Mouse (Mus musculus): ENCODE results near the gene Bpifc. TPM values are rescaled to one million over a fixed set of nuclear protein-coding genes. Genes with fewer than 3 reads are reported as not detected.

The Bpifc gene
- polyA plus RNA-seq, 1 experiment from 2014 or later, result 0.14 TPM

DNA sequence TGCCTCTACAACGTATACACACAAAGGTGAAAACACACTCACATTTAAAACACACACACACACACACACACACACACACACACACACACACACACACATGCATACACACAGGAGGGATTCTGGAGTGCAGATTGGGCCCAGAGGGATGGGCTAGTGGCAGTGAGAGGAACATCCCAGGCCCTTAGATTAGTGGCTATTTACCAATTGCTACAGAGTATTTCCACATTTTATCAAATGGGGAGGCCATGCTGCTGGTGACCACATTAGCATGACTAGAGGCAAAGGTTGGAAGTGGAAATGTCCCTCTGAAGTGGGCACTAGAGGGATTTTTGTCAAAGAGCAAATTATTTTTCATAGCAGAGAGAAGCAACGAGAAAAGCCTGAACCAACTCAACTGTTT lies 2.0 kb downstream of the Bpifc start:
- WGBS, result 74% methylated on average over 2 of the region's 2 CpGs
- H3K9ac ChIP-seq (replicated peaks; ENCODE audit: low read depth), result no peak overlapping the region
- H3K27me3 ChIP-seq (replicated peaks; ENCODE audit: insufficient read depth, low read length), result no peaks in the 10 kb centered on the region
- no peaks in the 10 kb centered on the region for H3K36me3 ChIP-seq (ENCODE audit: insufficient read depth, low read length)
- no peak overlapping the region for H3K4me3 ChIP-seq (ENCODE audit: low read depth, low read length)
- H3K27ac ChIP-seq (ENCODE audit: low read length), result no peak overlapping the region
- TF ChIP-seq CTCF (IDR thresholded peaks at IDR 0.05), result no peak
- TF ChIP-seq EP300 (IDR thresholded peaks at IDR 0.05), result no peak
- no peaks in the 10 kb centered on the region for H3K4me1 ChIP-seq (ENCODE audit: insufficient read depth, low read depth, low read length)
- H3K4me2 ChIP-seq (replicated peaks; ENCODE audit: low read depth, low read length), result no peak overlapping the region
- DNase-seq (ENCODE audit: low spot score) (no peak), ATAC-seq (no peak)
- no peaks in the 10 kb centered on the region for H3K9me3 ChIP-seq (ENCODE audit: low read length)

DNA sequence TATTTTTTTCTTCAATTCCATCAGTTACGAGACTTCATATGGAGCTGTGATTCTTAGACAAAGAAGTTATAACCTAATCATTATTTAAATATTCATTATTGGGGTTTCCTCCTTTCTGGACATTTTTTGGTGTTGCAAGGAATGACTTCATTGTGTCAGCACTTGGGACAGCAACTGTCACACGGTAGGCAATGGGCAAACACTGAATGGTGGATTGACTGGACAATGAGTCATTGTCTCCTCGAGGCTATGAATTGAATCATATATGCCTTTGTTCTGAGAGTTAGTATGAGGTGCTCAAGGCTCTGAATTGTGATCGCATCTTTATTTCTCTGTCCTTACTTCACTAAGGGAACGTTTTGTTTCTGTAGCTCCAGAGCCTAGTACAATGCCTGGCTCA lies 5.2 kb downstream of the Bpifc start:
- 71% methylated on average over 5 of the region's 5 CpGs for WGBS
- no peaks in the 10 kb centered on the region for H3K4me1 ChIP-seq (ENCODE audit: insufficient read depth, low read depth, low read length)
- no peak overlapping the region for H3K4me2 ChIP-seq (replicated peaks; ENCODE audit: low read depth, low read length)
- no peak overlapping the region for H3K9ac ChIP-seq (replicated peaks; ENCODE audit: low read depth)
- H3K36me3 ChIP-seq (ENCODE audit: insufficient read depth, low read length), result no peaks in the 10 kb centered on the region
- TF ChIP-seq CTCF (IDR thresholded peaks at IDR 0.05) (no peak), EP300 (IDR thresholded peaks at IDR 0.05) (no peak)
- H3K4me3 ChIP-seq (ENCODE audit: low read depth, low read length), result no peak overlapping the region
- ATAC-seq (no peak), DNase-seq (ENCODE audit: low spot score) (no peak)
- no peaks in the 10 kb centered on the region for H3K27me3 ChIP-seq (replicated peaks; ENCODE audit: insufficient read depth, low read length)
- no peak overlapping the region for H3K27ac ChIP-seq (ENCODE audit: low read length)
- no peaks in the 10 kb centered on the region for H3K9me3 ChIP-seq (ENCODE audit: low read length)

DNA sequence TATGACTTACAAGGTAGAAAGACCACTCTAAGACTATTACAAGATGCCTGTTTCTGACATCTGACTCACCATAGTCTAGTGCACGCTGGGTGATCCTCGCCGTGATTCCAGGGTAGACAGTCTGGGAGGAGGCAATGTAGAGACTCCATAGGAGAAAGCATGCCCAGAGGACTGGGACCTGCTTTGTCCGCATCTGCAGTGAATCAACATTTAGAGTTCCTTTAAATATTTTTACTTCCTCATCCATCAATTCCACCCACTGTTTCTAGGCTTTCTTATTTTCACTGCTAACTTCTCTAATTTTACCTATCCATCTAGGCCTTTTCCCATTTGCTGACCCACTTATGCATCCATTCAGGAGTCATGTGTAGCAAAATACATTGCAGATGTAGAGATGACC lies 11.2 kb downstream of the Bpifc start:
- no peak overlapping the region for H3K4me3 ChIP-seq (ENCODE audit: low read depth, low read length)
- H3K27ac ChIP-seq (ENCODE audit: low read length), result no peak overlapping the region
- H3K4me1 ChIP-seq (ENCODE audit: insufficient read depth, low read depth, low read length), result no peaks in the 10 kb centered on the region
- H3K9ac ChIP-seq (replicated peaks; ENCODE audit: low read depth), result no peak overlapping the region
- DNase-seq (ENCODE audit: low spot score) (no peak), ATAC-seq (no peak)
- H3K4me2 ChIP-seq (replicated peaks; ENCODE audit: low read depth, low read length), result no peak overlapping the region
- TF ChIP-seq CTCF (IDR thresholded peaks at IDR 0.05) (no peak), EP300 (IDR thresholded peaks at IDR 0.05) (no peak)
- 91% methylated on average over 4 of the region's 4 CpGs for WGBS
- no peaks in the 10 kb centered on the region for H3K36me3 ChIP-seq (ENCODE audit: insufficient read depth, low read length)
- H3K9me3 ChIP-seq (ENCODE audit: low read length), result no peaks in the 10 kb centered on the region
- no peaks in the 10 kb centered on the region for H3K27me3 ChIP-seq (replicated peaks; ENCODE audit: insufficient read depth, low read length)

DNA sequence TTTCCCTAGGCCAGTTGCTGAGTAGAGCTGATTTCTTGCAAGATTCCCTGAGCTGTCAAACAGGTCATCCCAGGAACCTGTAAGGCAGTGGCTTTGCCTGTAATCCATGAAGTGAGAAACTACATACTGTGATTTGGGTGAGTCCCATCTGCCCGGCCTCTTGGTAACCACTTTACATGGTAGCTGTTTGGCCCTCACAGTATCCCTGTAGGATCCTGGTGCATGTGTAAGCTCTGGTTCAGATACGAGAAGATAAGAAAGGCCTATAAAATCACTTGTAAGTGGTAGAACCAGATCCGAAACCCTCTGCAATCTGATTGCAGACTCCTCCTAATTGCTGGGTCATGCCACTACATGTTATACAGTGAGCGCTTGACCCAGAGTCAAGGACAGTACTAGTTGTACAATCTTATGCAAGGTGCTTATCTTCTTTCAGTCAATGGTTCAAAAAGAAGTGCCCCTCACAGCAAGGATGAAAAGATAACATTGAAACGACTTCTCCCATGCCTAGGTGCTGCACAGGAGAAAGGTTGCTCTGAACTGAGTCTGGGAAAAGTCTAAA lies 17.1 kb downstream of the Bpifc start:
- Histone ChIP-seq H3K4me2 (replicated peaks; ENCODE audit: low read depth, low read length) (no peak overlapping the region), H3K9ac (replicated peaks; ENCODE audit: low read depth) (no peak overlapping the region), H3K4me3 (ENCODE audit: low read depth, low read length) (no peak overlapping the region), H3K4me1 (ENCODE audit: insufficient read depth, low read depth, low read length) (no peaks in the 10 kb centered on the region), H3K27me3 (replicated peaks; ENCODE audit: insufficient read depth, low read length) (no peaks in the 10 kb centered on the region), H3K9me3 (ENCODE audit: low read length) (no peaks in the 10 kb centered on the region), H3K27ac (ENCODE audit: low read length) (no peak overlapping the region), H3K36me3 (ENCODE audit: insufficient read depth, low read length) (no peaks in the 10 kb centered on the region)
- TF ChIP-seq CTCF (IDR thresholded peaks at IDR 0.05), result no peak
- no peak for TF ChIP-seq EP300 (IDR thresholded peaks at IDR 0.05)
- ATAC-seq (no peak), DNase-seq (ENCODE audit: low spot score) (no peak)
- 45% methylated on average over 5 of the region's 5 CpGs for WGBS

DNA sequence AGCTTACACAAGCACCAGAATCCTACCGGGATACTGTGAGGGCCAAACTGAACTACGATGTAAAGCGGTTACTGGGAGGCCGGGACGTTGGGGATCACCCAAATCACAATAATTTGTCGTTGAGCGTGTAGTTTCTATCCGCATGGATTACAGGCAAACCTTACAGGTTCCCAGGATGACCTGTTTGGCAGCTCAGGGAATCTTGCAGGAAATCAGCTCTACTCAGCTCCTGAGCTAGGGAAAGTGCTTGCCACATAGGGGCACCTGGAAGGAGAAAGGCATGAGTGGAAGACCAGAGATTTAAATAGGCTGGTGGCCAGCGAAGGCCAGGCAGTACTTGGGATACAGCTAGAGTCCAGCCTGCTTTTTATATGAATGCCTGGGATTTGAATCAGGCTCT lies 17.9 kb downstream of the Bpifc start:
- WGBS, result 78% methylated on average over 9 of the region's 9 CpGs
- Histone ChIP-seq H3K27ac (ENCODE audit: low read length) (no peak overlapping the region), H3K4me1 (ENCODE audit: insufficient read depth, low read depth, low read length) (no peaks in the 10 kb centered on the region), H3K27me3 (replicated peaks; ENCODE audit: insufficient read depth, low read length) (no peaks in the 10 kb centered on the region), H3K9ac (replicated peaks; ENCODE audit: low read depth) (no peak overlapping the region), H3K36me3 (ENCODE audit: insufficient read depth, low read length) (no peaks in the 10 kb centered on the region), H3K4me3 (ENCODE audit: low read depth, low read length) (no peak overlapping the region), H3K4me2 (replicated peaks; ENCODE audit: low read depth, low read length) (no peak overlapping the region), H3K9me3 (ENCODE audit: low read length) (no peaks in the 10 kb centered on the region)
- DNase-seq (ENCODE audit: low spot score), result no peak
- no peak for TF ChIP-seq EP300 (IDR thresholded peaks at IDR 0.05)
- TF ChIP-seq CTCF (IDR thresholded peaks at IDR 0.05), result no peak
- no peak for ATAC-seq

DNA sequence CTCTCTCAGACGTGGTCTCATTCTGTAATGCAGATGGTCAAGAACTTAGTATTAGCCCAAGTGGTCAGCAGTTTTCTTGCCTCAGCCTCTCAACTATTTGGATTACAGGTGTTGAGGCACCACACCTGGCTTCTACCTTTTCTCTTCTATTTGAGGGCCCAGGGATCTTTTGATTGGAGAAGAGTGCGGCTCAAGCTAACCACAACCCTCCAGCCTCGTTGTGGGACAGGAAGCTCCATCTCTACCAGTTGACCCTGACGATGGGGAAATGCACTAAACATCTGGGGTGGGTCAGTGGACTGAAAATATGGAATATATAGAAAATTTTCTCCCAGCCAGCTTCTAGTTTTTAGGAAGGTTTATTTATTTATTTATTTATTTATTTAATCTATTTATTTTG lies 19.3 kb downstream of the Bpifc start:
- Histone ChIP-seq H3K9me3 (ENCODE audit: low read length) (no peaks in the 10 kb centered on the region), H3K27me3 (replicated peaks; ENCODE audit: insufficient read depth, low read length) (no peaks in the 10 kb centered on the region), H3K4me1 (ENCODE audit: insufficient read depth, low read depth, low read length) (no peaks in the 10 kb centered on the region), H3K36me3 (ENCODE audit: insufficient read depth, low read length) (no peaks in the 10 kb centered on the region), H3K4me3 (ENCODE audit: low read depth, low read length) (no peak overlapping the region), H3K9ac (replicated peaks; ENCODE audit: low read depth) (no peak overlapping the region), H3K27ac (ENCODE audit: low read length) (no peak overlapping the region), H3K4me2 (replicated peaks; ENCODE audit: low read depth, low read length) (no peak overlapping the region)
- WGBS, result 78% methylated on average over 4 of the region's 4 CpGs
- ATAC-seq (no peak), DNase-seq (ENCODE audit: low spot score) (no peak)
- TF ChIP-seq EP300 (IDR thresholded peaks at IDR 0.05), result no peak
- no peak for TF ChIP-seq CTCF (IDR thresholded peaks at IDR 0.05)

Data from lung, postnatal 0 days (tissue).